Mouse (Mus musculus) thymus, postnatal 0 days (tissue): Measurements from ENCODE around the gene Map3k4. TPM values are rescaled to one million over a fixed set of nuclear protein-coding genes. Genes with fewer than 3 reads are reported as not detected.
"Not testable (repeated sequence)": the region's sequence is repeated elsewhere in the genome, so short reads cannot be mapped to it uniquely, and the experiment has no call there.

Experiments used
- DNase-seq: peaks from one replicate; pipeline ENCODE4 v3.0.0-alpha.2; 2015; ENCODE audit warnings: low spot score
- polyA plus RNA-seq: library from polyadenylated mRNA; unstranded; fragments of >200 nt; fragmentation: Nextera tagmentation; extraction: Ambion mirVana; gene quantifications from 2 replicates; pipeline ENCODE4 v1.2.1, GENCODE M21; 2015

Map3k4 gene
- polyA plus RNA-seq, 1 experiment from 2014 or later: 41.3 TPM

DNA sequence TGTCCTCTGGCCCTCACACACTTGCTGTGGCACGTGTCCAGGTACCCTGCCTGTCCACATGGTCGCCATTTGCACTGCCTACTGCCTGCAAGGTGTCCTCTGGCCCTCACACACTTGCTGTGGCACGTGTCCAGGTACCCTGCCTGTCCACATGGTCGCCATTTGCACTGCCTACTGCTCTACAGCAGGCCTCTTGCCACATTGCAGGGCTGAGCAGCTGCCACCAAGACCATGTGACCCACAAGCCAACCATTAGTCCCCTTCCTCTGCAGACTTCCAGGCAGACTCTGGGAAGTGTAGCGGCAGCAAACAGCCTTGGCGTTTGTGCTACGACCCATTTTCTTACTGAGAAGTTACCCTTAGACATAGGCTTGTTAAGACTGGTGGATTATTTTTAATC, 94.0 kb downstream of the Map3k4 start:
- not testable (repeated sequence) for DNase-seq

GRCm38 (mm10) chr17:12224145-12224544, 94.5 kb downstream of the Map3k4 start:
- no peak for DNase-seq

DNA sequence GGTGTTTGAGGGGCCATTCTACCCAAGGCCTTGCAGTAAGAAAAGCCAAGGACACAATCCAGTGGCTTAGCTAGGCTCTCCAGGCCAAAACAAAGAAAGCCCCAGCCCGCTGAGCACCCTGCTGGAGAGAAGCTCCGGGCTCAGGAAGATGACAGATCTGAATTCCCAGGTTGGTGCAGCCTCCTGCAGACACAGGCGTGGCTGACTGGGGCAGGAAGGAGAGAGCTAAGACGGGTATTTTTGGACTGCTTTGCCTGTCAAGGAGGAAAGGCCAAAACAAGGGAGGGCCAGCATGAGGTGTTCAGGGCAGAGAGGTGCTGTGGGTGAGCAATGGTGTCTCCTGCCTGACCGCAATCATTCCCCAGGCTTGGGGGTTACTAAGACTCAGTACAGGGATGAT, 94.9 kb downstream of the Map3k4 start:
- DNase-seq: no peak

DNA sequence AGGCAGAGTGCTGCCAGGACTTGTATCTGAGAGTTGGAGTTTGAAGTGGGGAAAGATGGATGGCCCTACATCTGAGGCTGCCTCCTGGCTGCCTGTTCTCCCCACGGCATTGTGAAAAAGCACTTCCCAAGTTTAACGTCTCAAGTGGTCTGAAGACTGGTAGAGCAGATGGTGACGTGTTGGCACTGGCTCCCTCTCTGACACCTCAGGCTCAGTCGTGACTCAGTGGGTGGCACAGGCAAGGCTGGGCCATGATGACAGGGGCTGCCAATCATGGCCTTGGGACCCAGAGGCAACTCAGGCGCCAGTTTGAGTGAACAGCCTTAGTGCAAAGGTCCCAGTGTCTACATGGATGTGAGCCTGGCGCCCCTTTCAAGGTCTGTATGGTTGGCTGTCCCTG, 96.7 kb downstream of the Map3k4 start:
- DNase-seq: no peak

DNA sequence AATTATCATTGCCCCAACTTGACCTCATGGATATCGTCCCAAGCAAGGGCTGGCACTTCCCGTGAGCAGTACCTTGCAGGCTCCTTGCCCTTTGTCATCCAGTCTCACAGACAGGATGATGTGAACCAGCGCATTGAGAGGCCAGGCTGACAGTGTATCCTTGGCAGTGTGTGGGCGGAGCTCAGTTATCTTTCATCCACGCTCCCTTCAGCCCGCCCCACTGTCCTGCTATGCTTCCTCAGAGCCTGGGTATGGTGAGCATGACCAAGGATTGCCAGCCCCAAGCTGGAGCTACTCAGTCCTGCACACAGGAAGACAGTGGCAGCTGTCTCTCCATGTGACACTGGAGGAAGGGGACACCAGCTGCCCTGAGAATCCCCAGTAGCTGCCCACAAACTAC, 102.4 kb downstream of the Map3k4 start:
- DNase-seq: no peak

DNA sequence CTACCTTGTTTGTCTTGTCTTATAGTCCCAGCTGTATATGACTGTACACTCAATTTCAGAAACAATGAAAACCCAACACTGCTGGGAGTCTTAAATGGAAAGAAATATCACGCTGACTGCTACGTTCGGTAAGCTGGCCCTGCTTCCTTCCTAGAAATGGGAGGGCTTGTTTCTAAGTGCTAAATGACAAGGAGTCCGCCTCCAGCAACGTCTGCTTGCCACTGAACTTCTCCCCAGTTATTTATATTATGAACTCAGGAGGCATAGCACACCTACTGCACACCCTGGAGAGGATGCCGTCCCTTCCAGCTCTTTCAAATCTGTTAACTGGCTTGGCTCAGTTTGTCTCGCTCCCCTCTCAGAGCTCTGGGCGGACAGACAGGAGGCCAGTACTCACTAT, 105.2 kb downstream of the Map3k4 start:
- DNase-seq: no peak

- DNase-seq: no peak
Observed at GRCm38 (mm10) chr17:12212341-12212740, 106.3 kb downstream of the Map3k4 start.

DNA sequence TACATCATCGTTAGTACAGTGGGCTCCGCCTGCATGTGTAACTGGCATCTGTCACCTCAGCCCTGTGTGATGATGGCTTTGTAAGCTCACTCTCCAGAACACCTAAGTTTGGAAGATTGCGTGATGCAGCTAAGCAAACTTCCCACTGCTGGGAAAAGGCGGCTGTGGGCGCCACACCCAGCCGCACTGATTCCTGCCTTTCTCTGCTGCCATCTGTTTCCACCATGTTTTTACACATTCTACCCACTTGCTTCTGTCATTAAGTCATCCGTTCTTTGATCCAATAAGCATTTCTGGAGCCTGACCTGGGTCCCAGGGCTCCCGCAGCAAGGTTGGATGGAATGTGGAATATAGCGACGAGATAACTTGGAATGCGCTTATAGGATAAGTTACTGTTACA, 106.7 kb downstream of the Map3k4 start:
- DNase-seq: no peak

DNA sequence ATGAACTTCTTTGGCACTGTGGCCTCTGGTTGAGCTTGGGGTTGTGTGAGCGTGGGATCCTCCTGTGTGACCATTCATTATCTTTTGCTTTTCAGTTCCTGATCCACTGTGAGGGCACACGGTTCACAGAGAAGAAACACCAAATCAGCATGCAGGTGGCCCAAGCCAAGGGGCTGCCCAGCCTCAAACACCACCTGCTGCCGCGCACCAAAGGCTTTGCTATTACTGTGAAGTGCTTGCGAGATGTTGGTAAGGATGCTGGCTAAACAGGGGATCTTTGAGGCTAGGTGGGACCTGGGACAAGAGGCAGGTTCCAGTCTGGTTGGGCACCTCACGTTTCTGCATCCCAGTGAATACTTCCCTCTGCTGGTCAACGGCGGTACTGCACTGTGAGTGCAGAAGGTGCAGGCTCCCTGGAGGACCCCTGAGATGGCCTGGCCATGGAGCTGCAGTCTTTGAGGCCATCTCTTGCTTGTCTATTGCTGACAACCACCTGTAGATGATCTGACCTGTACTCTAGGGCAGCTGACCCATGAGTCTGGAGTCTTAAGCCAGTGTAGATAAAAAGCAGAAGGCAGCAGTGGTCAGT, 108.0 kb downstream of the Map3k4 start:
- peak; percentile 86 for DNase-seq

DNA sequence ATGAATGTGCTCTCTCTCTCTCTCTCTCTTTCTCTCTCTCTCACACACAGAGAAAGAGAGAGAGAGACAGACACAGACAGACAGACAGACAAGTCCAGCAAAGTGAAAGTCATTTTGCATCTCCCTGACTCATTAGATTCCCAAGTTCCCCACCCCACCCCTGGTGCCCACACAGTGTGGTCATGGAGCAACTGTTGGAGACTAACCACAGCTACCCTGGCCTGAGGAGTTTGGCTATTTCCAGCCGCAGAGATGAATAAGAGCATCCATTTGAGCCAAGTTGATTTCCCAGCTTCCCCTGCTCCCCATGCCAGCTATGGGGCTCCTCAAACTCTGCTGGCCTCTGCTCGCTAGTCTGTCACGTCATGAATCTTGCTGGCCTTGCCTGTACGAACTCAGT, 109.1 kb downstream of the Map3k4 start:
- DNase-seq: no peak

- no peak for DNase-seq
Observed at GRCm38 (mm10) chr17:12207022-12207548, 111.5 kb downstream of the Map3k4 start.

DNA sequence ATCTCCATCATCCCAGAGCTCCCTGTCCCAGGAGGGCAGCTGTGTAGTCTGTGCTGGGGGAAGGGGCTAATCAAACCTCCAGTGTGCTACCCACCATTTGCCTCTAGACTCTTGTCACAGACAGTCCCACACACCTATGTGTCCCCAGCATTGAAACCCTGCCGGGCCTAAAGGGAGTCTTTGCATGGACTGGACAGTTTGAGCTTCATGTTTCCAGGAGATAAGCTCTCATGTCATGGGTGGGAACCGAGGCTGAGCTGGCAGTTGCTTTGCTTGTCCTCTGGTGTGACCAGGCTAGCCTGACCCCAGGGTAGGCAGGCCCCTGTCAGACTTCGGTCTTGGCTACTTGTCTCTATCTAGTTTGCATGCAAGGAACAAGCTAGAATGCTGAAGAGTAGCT, 112.3 kb downstream of the Map3k4 start:
- DNase-seq: no peak

GRCm38 (mm10) chr17:12205694-12206075, 112.9 kb downstream of the Map3k4 start:
- peak; percentile 74 for DNase-seq

GRCm38 (mm10) chr17:12205015-12205693, 113.4 kb downstream of the Map3k4 start:
- DNase-seq: no peak

- DNase-seq: no peak
Observed at GRCm38 (mm10) chr17:12204689-12205014, 113.9 kb downstream of the Map3k4 start.

- no peak for DNase-seq
Observed at GRCm38 (mm10) chr17:12204246-12204645, 114.3 kb downstream of the Map3k4 start.

GRCm38 (mm10) chr17:12203414-12203897, 115.1 kb downstream of the Map3k4 start:
- DNase-seq: no peak

DNA sequence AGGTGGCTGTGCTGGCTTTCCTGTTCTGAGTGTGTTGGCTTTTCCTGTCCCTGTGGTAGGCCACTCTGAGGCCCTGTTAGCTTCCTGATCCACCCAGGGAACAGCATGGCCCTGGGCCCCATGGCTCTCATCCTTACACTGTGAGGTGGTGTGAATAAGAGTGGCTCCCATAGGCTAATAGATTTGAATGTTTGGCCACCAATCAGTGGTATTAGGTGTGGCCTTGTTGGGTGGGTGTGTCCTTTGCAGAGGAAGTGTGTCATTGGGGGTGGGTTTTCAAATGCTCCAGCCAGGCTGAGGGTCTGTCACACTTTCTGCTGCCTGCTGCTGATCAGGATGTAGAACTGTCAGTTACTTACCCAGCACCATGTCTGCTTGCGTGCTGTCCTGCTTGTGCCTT, 117.5 kb downstream of the Map3k4 start:
- no peak for DNase-seq

- DNase-seq: no peak
Observed at GRCm38 (mm10) chr17:12199933-12200332, 118.7 kb downstream of the Map3k4 start.

- DNase-seq: no peak
Observed at GRCm38 (mm10) chr17:12195604-12196003, 123.0 kb downstream of the Map3k4 start.

GRCm38 (mm10) chr17:12195137-12195536, 123.5 kb downstream of the Map3k4 start:
- DNase-seq: peak; percentile 59

DNA sequence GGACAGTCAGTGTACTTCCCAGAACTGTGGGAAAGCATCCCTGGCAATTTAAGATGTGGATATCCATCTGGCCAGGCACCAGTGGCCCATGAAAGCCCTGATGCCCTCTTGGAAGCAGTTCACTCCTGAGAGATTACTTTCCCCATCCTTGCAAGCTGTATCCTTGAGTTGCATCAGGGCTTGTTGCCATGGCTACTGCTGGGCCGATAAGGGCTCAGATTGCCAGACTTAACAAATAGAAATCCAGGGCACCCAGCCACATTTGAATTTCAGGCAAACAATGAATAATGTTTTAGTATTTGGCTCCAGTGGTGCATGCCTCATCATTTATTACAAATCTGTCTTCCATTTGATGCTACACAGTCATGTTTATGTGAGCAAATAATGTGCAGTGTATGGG, 130.8 kb downstream of the Map3k4 start:
- DNase-seq: no peak

GRCm38 (mm10) chr17:12186341-12186740, 132.3 kb downstream of the Map3k4 start:
- DNase-seq: no peak
